Mouse (Mus musculus) brain, embryonic 18.5 days (tissue): ENCODE measurements around the gene Cul3.

Experiments used
- DNase-seq: peaks from one replicate; pipeline ENCODE4 v3.0.0-alpha.2; 2012; ENCODE audit warnings: low read depth, low spot score

Cul3 gene

DNA sequence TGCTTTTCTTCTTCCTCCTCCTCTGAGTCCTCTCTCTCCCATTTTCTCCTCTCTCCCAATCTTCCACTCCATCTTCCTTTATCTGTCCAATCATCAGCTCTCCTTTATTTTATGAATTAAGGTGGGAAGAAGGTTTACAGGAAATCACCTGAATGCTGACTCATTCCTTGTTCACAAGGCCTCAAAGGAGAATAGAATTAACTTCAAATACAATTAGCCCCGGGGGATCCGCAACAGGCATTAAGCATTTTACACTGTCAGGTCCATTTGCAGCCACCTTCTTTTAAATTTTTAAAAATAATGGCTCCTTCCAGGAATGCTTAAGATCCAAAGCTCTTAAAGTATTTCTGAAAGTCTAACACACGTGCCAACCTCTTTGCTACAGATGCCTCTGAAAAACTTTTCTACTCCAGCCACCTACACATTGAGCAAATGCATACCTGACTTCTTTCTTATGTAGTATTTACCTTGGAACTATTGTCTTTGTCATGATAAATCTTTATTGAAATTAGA, 24.7 kb downstream of the Cul3 start:
- no peak for DNase-seq

DNA sequence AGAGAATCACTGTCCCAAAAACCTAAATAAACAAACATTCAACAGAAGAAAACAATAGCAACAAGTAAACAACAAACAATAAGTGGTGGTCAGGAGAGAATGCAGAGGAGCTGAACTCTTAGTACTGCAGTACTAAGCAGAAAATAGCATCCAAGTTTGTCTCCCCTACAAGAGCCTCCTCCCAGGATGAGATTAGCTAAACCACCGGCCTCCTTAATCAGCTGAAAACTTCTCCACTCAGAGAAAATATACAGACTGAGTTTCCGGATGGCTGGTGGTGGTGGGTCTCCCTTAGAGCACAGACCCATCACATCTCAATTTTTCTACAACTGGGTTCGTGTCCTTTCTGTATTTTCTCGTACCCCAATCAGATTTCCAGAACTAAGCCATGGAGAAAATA, 47.0 kb downstream of the Cul3 start:
- DNase-seq = no peak

DNA sequence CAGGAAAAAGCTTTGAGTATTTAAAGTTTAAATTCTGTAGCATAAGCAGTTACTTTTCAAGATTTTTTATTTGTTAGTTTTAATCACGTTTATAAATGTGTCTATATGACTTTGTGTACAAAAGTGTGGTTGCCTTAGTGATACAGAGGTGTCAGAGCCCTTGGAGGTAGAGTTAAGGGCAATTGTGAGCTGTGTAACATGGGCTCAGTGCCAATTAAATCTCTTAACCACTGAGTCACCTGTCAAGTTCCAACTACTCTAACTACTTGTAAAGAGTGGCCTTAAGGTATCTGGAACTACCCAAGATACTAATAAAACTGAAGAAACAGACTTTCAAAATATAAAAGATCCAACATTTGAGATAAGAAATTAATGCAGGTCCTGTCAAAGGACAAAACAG, 61.5 kb downstream of the Cul3 start:
- DNase-seq = no peak

DNA sequence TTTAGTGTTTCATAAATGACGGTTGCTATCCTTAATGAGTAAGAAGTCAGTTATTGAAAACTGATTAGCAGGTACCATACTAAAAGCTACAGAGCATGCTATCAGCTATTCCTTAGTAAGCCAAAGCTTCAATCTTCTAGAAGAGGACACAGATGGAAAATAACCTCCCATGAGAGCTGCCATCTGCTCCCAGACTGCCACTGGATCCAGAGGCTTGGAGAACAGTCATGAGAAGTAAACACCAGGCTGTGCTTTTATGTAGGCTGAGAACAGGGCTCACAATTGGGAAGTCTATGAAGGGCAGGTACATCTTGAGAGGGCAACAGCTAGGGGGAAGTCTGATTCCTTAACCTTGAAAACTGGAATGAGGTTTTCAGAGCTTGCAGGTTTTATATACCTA, 79.8 kb downstream of the Cul3 start:
- no peak for DNase-seq

DNA sequence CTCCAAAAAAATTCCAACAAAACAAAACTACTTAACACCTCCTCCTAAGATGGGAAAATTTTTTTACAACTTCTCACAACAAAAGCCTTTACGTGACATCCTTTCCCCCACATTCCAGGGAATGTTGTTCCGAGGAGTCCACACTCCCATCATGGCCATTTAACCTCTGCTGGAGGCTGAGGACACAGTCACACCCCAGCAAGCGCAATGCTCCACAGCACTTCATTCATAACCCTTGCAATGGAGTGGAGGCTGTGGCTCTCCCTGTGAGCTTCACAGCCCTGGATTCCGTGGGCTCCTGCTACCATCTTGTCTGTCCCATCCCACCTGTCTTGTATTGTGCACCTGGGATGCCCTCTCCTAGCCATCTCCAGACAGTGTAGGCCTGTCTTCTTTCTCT, 81.6 kb downstream of the Cul3 start:
- DNase-seq = no peak

DNA sequence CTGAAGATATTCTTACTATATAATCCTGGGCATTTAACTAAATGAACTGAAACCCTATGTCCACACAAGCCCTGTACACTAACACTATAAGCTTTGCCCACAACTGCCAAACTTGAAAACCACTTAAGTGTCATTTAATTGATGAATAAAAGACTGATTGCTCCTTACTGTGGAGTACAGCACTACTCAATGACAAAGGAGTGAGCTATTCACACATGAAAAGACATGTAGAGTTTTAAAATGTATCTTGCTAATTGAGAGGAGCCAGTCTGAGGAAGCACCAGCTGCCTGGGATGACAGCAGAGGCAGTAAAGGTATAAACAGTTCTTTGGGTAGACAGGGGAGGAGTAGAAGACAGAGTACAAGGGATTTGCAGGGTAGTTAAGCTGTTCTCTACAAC, 87.0 kb downstream of the Cul3 start:
- DNase-seq = no peak

DNA sequence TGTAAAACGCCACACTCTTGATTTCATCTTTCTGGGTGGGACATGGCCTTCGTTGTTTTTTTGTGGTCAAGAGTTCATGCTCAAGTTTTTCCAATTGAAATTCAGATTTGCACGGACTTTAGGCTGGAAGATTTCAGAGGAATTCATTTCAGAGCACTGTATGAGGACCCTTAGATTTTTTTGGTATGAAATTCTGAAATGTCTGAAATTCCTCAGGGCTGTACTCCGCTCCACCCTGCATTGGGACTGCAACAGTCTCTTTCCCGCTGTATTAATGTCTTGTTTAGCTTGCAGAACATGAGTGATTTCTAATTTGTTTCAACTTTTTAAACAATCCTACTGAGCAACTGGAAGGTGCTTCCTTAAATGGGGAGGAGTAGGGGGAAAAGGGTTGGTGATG, 90.0 kb downstream of the Cul3 start:
- DNase-seq = no peak

DNA sequence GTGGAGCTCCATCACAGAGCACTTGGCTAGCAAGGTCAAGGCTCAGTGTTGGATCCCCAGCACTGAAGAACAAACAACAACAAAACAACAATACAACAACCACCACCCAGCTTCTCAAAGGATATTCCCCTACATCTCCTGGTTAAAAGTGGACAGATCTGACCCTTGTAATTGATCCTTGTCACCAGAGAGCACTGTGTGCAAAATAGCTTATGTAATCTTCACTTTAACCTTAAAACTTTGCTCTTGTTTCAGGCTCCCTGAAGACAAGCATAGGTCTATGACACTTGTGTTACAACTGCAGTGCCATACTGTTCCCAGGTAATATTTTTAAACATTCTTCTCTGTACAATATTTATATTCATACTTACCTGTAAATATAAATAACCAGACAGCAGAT, 93.1 kb downstream of the Cul3 start:
- DNase-seq = no peak

DNA sequence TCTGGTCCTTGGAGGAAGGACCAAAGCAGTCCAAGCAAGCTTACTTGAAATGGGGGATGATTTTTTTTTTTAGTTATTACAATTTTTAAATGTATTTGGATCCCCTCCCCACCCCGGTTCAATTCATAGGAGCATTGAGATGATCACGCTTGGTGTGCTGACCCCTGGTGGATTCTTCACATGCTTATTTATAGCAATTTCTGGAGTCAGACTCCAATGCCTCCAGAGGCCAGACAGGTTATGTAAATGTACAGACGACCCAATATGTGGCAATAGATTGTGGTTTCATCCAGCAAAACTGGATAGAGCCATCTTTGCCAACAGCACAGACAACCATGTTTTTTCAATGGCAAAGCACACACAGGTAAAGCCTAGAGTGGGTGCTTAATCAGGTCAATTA, 96.2 kb downstream of the Cul3 start:
- no peak for DNase-seq

DNA sequence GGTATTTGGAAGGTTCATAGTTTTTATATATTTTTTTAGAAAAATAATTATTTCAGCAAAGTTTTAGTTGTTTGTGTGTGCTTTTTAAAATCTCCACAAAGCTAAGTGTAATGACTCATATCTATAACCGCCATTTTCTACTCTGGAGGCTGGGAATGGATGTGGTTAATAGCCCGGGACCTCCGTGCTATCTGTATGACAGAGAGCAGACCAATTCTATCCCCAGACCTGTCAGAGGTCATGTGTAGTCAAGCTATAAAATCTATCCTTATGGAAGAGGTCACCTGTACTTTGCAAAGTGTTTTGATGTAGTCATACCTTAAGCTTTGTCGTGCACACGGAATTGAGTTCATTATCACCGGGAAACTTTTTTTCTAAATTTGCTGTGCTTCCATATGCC, 98.7 kb downstream of the Cul3 start:
- DNase-seq = no peak

DNA sequence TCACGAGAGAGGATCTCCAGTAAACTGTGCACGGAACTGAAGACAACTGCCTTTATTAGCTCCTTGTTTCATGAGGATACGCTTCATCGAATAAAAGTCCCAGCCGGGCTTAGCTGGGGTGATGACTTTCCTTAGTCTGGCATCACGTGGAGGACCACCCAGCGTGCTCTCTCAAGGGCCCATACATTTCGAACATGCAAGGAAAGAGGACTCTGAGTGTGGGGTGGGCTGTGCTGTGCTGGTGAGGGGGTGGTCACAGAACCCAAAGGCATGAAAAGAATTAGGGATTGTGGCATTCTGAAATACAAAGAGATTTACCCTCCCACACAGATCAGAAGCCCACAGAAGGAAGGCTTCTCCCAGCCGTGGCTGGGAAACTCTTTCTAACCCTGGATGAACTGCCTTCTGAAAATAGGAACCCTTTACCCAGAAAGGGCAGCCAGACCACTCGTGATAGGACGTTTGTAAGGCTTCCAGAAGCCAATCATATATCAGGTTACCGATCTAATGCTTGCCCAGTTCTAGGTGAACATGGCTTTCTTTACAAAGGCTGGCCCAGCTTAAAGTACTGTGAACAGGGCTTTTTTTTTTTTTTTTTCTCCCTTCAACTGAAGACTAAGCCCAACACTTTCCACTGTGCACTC, 100.1 kb downstream of the Cul3 start:
- no peak for DNase-seq

DNA sequence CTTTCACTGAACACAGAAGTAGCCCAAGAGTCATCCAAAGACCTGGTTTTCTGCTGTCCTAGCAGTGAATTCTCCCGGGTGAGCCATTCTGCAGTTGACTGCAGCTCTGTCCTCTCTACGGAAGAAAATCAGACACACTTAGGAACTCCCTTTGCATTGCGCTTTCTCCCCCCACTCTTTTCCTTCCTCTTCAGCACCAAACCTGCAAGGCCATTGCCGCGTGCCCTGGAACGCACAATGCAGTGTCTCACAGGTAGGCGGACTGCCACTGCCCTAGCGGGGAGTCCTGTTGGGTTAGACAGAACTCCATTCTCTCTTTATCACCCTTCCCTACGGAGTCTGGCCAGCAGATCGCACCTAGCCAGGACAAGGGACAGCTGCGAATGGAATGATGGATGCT, 100.8 kb downstream of the Cul3 start:
- DNase-seq = no peak

DNA sequence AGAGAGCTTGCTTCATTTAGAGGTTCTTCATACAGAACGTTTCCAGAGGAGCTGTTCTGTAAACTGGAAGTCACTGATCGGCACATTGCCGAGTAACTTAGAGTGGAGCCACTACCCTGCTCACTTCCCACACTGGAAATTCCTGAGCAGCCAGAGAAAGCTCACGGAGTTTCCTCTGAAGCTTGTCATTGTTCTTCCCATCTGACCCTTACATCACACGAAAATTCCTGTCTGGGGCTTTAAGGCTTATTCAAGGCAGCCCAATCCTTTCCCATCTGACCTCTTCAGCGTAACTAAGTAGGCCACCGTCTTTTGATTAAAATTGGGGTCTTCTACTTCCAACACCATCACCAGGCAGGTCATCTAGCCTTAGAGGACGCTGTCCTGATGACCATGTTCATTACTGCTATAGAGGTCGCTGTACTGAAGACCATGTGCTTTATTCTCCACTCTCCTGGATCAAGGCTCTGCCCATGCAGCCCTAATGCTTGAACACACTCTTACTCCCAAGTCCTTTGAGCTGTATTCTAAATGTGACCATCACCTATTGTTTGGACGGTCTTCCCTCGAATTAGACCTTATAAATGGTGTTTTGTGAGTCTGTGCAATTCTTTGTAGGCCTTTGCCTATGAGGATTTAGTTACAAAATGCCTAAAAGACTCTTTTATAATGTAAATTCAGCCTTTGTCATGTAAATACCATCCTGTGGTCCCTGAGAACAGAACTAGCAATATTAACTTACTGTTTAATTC, 103.2 kb downstream of the Cul3 start:
- no peak for DNase-seq

DNA sequence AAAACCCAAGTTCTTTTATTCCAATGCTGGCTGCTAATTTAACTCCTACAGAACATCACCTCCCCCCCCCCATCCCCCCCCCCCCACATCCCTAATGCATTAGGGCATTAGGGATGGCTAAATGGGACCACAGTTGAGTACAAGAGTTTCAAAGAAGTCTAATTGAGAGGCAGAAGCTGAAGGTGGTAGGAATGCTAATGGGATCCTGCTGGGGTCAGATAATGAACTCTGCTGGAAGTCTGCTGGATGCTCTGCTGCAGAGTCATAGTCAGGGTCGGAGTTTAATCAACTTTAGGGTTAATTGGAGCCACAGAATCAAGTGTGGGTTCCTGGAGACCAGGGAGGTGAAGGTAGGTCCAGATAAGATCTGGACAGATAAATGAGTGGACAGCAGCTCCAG, 104.2 kb downstream of the Cul3 start:
- no peak for DNase-seq

DNA sequence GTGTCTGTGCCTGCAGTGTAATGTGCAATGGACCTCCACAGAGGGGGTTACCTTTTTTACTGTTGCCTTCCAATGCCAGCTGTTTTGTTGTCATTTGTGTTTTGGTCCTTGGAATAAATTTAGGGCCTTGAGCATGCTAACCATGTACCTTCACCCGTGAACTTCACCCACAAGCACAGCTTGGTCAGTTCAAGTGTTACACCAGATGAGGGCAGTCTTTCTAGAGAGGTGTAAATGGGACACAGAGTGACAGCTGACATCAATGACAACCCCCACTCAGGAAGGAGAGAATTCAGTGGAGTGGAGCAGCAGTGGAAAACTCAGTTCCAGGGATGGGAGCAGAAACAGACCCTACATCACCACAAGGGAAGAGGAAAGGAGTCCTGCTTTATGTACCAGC, 109.7 kb downstream of the Cul3 start:
- DNase-seq = no peak

DNA sequence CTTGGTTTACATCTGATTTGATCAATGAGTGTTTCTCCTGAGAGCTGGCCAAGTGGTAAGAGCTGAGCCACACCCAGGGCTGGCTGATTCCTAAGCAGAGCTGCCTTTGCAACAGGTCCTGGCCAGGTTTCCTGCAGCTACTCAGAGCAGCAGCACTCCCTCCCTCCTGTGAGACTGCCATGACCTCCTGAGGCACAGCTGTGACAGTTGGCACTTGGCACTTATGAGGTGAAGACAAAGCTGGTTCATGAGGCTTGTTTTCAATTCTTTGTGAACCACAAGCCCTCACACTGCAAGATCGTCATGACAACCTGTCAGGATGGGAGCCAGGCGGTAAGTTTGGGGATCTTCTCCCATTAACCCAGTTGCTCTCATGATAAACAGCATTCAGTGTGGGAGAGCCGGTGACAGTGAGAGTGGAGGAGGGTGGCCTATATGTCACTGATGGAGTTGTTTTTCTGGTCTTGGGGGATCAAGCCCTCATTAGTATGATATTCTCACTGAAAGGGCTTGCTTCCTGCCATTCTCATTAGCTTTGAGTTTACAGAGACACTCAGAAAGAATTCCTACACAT, 115.4 kb downstream of the Cul3 start:
- DNase-seq = no peak

DNA sequence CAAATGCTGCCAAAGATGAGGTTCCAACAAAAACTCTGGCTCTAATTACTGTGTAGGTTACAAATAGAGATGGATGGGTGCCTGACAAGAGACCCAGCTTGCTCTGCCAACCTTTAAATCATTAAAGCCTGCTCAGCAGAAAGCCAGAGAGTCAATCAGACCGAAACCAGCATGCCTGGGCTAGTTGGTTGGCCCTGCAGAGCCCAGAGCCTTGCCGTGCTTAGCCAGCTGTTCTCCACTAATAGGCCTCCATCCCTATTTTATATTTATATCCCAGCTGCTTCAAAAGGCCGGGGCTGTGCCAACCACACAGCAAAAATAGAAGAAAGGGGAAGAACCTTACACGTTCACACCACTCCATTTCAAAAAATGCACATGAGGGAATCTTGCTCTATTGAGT, 119.1 kb downstream of the Cul3 start:
- DNase-seq = no peak

DNA sequence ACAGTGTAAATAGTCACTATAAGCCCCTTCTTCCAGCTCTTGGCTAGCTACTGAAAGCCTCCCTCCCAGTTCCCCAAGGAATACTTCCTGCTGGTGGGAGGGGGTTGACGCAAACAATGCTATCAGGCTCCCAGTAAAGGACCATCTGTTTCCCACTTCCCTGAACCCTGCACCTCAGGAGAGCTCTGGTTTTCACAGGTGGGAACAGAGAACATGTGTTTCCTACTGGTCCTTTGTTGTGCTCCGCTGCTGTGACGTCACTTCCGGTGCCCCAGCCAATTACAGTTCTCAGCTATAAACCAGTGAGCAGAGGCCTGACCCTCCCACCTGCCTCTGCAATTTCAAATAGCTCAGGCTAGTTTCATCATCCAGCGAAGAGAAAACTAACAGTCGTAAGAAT, 122.0 kb downstream of the Cul3 start, which contains the start of gene Fam124b:
Gene Fam124b, minus strand, starts transcription at position 206 of the 400 bp plus-strand sequence.
- DNase-seq = no peak
